Mouse (Mus musculus) right cerebral cortex, adult 18-20 months (tissue): ENCODE results near the gene Trank1.
A peak's percentile ranks its signal among the peaks of the same experiment; 100 is the strongest.

Experiments used
- DNase-seq: peaks from one replicate; pipeline ENCODE4 v3.0.0; 2022; ENCODE audit warnings: mixed read lengths

Trank1 gene

GRCm38 (mm10) chr9:111428698-111429362 is 117.3 kb downstream of the Trank1 start:
- DNase-seq = no peak

- DNase-seq = no peak
Measured at GRCm38 (mm10) chr9:111429363-111429750, 117.8 kb downstream of the Trank1 start.

DNA sequence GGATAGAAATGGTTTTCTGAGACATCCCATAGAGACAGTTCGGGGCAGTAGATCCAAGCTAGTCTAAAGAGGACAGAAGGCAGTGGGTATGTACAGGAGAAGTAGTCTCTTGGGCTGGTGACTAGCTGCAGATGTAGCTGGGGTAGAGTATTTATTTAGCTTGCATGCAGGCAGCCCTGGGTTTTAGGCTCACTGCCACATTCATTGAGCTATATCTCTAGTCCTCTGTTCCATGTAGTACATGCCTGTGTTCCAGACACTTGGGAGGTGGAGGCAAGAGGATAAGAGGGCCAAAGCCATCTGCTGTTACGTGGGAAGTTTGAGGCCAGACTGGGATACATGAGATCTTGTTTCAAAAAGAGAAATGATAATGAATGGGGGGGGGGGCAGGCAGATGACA is 123.9 kb downstream of the Trank1 start:
- no peak for DNase-seq

DNA sequence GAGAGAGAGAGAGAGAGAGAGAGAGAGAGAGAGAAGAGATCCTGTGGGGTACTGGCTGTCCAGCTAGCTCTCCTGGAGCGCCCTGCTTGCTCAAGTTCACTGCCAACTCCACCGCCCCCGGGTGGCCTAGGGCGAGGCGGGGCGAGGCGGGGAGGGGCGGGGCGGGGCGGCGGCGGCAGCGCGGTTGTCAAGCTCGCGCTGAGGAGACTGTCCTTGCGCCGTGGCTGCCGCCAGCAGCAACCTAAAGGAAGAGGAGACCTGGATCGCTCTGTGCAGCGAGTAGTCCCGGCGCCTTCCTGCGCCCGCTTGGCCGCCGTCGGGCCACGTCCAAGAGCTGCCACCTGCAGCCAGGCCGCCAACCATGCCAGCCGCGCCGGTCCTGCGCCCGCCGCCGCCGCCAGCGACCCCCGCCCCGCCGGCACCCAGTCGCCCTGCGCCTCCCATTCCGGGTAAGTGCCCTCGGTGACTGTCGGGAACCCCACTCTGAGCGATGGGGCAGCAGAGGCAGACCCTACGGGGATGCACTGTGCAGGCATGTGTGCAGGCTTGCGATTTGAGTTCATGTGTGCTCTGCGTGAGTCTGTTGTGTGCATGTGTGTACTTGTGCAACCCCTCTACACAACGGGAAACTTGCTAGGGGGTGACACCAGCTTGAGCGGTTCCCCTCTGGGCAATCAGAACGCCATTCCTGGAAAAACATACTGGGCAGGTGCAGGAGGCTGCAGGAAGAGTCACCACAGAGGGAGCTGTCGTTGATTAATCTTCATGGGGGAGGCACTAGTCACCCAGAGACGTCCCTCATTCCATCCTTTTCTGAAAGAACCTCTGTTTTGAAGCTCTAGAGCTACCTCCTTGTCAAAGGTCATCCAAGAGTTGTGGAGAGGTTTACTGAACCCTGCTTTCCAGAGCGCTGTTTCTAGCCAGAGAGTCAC is 127.6 kb downstream of the Trank1 start, which contains the start of gene Dclk3:
Gene Dclk3 (plus strand): TSS at position 178 of the 932 bp plus-strand sequence.
- DNase-seq = peak; percentile 44

- peak; percentile 89 for DNase-seq
Measured at GRCm38 (mm10) chr9:111439836-111440201, 128.3 kb downstream of the Trank1 start.

DNA sequence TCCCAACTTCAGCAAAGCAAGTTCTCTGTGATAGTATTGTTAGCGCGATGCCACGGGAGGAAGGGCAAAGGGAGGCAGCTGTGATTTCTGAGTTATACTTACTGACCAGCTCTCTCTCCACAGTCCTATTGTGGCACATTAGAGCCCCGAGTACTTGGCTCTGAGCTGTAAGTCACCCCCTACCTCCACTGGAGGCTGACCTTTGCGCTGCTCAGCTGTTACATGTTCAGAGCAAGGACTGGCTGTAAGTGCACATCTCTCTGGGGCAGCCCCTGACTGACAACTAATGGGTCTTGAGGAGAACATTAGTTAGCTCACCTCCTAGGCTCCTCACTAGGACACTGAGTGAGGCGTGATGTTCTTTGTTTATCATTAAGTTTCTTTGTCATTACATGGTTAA is 128.9 kb downstream of the Trank1 start:
- no peak for DNase-seq

DNA sequence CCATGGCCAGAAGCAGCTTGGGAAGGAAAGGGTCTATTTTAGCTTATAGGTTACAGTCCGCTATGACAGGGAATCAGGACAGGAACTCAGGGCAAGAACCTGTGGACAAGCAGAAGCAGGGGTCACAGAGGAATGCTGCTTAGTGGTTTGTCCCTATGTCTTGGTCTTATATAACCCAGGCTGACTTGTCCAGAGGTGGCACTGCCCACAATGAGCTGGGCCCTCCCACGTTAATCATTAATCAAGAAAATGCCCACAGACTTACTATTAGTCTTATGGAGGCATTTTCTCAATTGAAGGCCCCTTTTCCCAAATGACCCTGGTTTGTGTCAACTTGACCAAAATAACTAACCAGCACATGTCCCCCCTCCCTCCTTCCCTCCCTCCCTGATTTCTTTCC is 129.6 kb downstream of the Trank1 start:
- no peak for DNase-seq
